Mouse (Mus musculus) left cerebral cortex, postnatal 36 days (tissue): ENCODE data around the gene Trim37. TPM values are rescaled to one million over a fixed set of nuclear protein-coding genes. Genes with fewer than 3 reads are reported as not detected.

Experiments used
- DNase-seq, 2 experiments: peaks; one replicate each; pipeline ENCODE4 v3.0.0; 2021 to 2022; ENCODE audit warnings: low spot score in 2 of 2, mixed read lengths in 1 of 2
- intact Hi-C: fragments of 180-260 bp; cut with DNase I; formaldehyde crosslinking; loops from one replicate; pipeline ENCODE4 v1.15.1; 2025
- total RNA-seq, 2 experiments: library from RNA; stranded (reverse); gene quantifications; 2 replicates each; pipeline ENCODE4 v1.2.3; 2021

The Trim37 gene
- total RNA-seq = 100 to 1,000 TPM; 229 to 253 TPM

- peak; percentile 88 to 95 for DNase-seq
- intact Hi-C loops = loop anchor here (1.0 kb wide), 1 partner anchor 18 kb away; the partner anchor contains the start of gene Ska2
Observed at GRCm38 (mm10) chr11:87126824-87127816, at the start of gene Trim37. Gene Trim37, plus strand, starts transcription at chr11:87127077.

- intact Hi-C loops = no loop called here
- no peak for DNase-seq
Observed at GRCm38 (mm10) chr11:87083712-87084111, 43.2 kb upstream of the Trim37 start.

GRCm38 (mm10) chr11:87085461-87085860 is 41.4 kb upstream of the Trim37 start:
- no peak for DNase-seq
- intact Hi-C loops = no loop called here

GRCm38 (mm10) chr11:87086290-87086984 is 40.4 kb upstream of the Trim37 start, which contains the start of gene Smg8:
Gene Smg8, minus strand, starts transcription at chr11:87086774.
- intact Hi-C loops = no loop called here
- peak; percentile 77 to 78 for DNase-seq

GRCm38 (mm10) chr11:87087142-87087541 is 39.7 kb upstream of the Trim37 start:
- DNase-seq = no peak
- intact Hi-C loops = no loop called here

- intact Hi-C loops = no loop called here
- DNase-seq = no peak
Observed at GRCm38 (mm10) chr11:87108409-87108754, 18.5 kb upstream of the Trim37 start, which contains the start of gene Prr11. Gene Prr11, minus strand, starts transcription at chr11:87108708.

GRCm38 (mm10) chr11:87108755-87109518 is 17.9 kb upstream of the Trim37 start, which contains the start of gene Ska2:
Gene Ska2, plus strand, starts transcription at chr11:87109234.
- peak; percentile 95 to 96 for DNase-seq
- intact Hi-C loops = loop anchor here (1.0 kb wide), 1 partner anchor 17 kb away; no protein-coding TSS in a partner anchor

- intact Hi-C loops = loop anchor here (1.0 kb wide), 1 partner anchor 17 kb away; no protein-coding TSS in a partner anchor
- DNase-seq = peak in 1 of 2 experiments; percentile 27
Observed at GRCm38 (mm10) chr11:87109519-87110171, 17.2 kb upstream of the Trim37 start.

- no peak for DNase-seq
- intact Hi-C loops = no loop called here
Observed at GRCm38 (mm10) chr11:87110172-87110909, 16.5 kb upstream of the Trim37 start.

- intact Hi-C loops = no loop called here
- no peak for DNase-seq
Observed at GRCm38 (mm10) chr11:87121864-87122263, 5.0 kb upstream of the Trim37 start.

GRCm38 (mm10) chr11:87125562-87125961 is 1.3 kb upstream of the Trim37 start:
- DNase-seq = no peak
- intact Hi-C loops = no loop called here

- intact Hi-C loops = loop anchor here (1.0 kb wide), 1 partner anchor 17 kb away; the partner anchor contains the start of gene Ska2
- DNase-seq = no peak
Observed at GRCm38 (mm10) chr11:87126281-87126823, 525 bp upstream of the Trim37 start.

GRCm38 (mm10) chr11:87136233-87136632 is 9.4 kb downstream of the Trim37 start:
- DNase-seq = no peak
- intact Hi-C loops = no loop called here

GRCm38 (mm10) chr11:87158012-87158411 is 31.1 kb downstream of the Trim37 start:
- no peak for DNase-seq
- intact Hi-C loops = no loop called here

GRCm38 (mm10) chr11:87162687-87163086 is 35.8 kb downstream of the Trim37 start:
- intact Hi-C loops = no loop called here
- no peak for DNase-seq

- intact Hi-C loops = no loop called here
- DNase-seq = no peak
Observed at GRCm38 (mm10) chr11:87163751-87164150, 36.9 kb downstream of the Trim37 start.

GRCm38 (mm10) chr11:87173625-87174024 is 46.7 kb downstream of the Trim37 start:
- DNase-seq = no peak
- intact Hi-C loops = no loop called here

GRCm38 (mm10) chr11:87175031-87175430 is 48.2 kb downstream of the Trim37 start:
- intact Hi-C loops = no loop called here
- no peak for DNase-seq
